Mouse (Mus musculus) forebrain, embryonic 15.5 days (tissue): ENCODE results near the gene Cap1. TPM values are rescaled to one million over a fixed set of nuclear protein-coding genes. Genes with fewer than 3 reads are reported as not detected.

ENCODE experiments used
- ATAC-seq: fragments of 200-750 bp; cut with Nextera tagmentation; replicated peaks from 2 replicates; pipeline ENCODE4 v1.8.0; 2017; ENCODE audit warnings: mild to moderate bottlenecking, moderate TSS enrichment, moderate library complexity
- H3K27ac ChIP-seq: fragments of 300-500 bp; sonication (generic); replicated peaks from 2 replicates; pipeline ENCODE4 v1.5.1; 2015; ENCODE audit warnings: mild to moderate bottlenecking, inconsistent platforms
- H3K27me3 ChIP-seq: fragments of 300-500 bp; sonication (generic); 2 replicates; pipeline ENCODE4 v1.6.1; 2015; ENCODE audit warnings: inconsistent platforms
- H3K36me3 ChIP-seq: fragments of 300-500 bp; sonication (generic); 2 replicates; pipeline ENCODE4 v1.6.1; 2015; ENCODE audit warnings: mild to moderate bottlenecking, inconsistent platforms
- H3K4me1 ChIP-seq: fragments of 300-500 bp; sonication (generic); 2 replicates; pipeline ENCODE4 v1.6.1; 2015; ENCODE audit warnings: inconsistent platforms
- H3K4me2 ChIP-seq: fragments of 300-500 bp; sonication (generic); replicated peaks from 2 replicates; pipeline ENCODE4 v1.6.1; 2015; ENCODE audit warnings: mild to moderate bottlenecking, inconsistent platforms
- H3K4me3 ChIP-seq: fragments of 300-500 bp; sonication (generic); 2 replicates; pipeline ENCODE4 v1.5.1; 2015; ENCODE audit warnings: mild to moderate bottlenecking, inconsistent platforms
- H3K9ac ChIP-seq: fragments of 300-500 bp; sonication (generic); replicated peaks from 2 replicates; pipeline ENCODE4 v1.6.1; 2015; ENCODE audit warnings: mild to moderate bottlenecking, inconsistent platforms
- H3K9me3 ChIP-seq: fragments of 300-500 bp; sonication (generic); 2 replicates; pipeline ENCODE4 v1.6.1; 2016; ENCODE audit warnings: inconsistent platforms
- WGBS: fragments of 180-500 bp; shearing (Covaris S2); methylation state at CpG from one replicate; pipeline ENCODE4 v1.1.7; 2015; ENCODE audit warnings: mixed read lengths; 5-methylcytosine and 5-hydroxymethylcytosine counted together
- polyA plus RNA-seq: library from polyadenylated mRNA; unstranded; fragments of >200 nt; fragmentation: Nextera tagmentation; extraction: Ambion mirVana; gene quantifications from 2 replicates; pipeline ENCODE4 v1.2.1, GENCODE M21; 2015

Gene Cap1
- polyA plus RNA-seq, result 62.4 and 62.9 TPM in 2 replicates

GRCm38 (mm10) chr4:122885768-122886578 lies at the start of gene Cap1:
Cap1 (minus strand) TSS chr4:122886056.
- Histone ChIP-seq H3K4me3 (peak within 1 kb of the TSS; percentile 68), H3K9ac (peak within 1 kb of the TSS; percentile 72), H3K27me3 (no peaks in the 10 kb centered on the region), H3K4me2 (peak within 1 kb of the TSS; percentile 70), H3K27ac (peak within 1 kb of the TSS; percentile 98), H3K4me1 (peaks cover 48% of the 10 kb centered on the region), H3K9me3 (no peaks in the 10 kb centered on the region), H3K36me3 (no peaks in the 10 kb centered on the region)
- ATAC-seq, result peak; percentile 95
- WGBS, result under 1% methylated on average over 49 of the region's 49 CpGs

GRCm38 (mm10) chr4:122933857-122934256 lies 48.0 kb upstream of the Cap1 start:
- H3K4me2 ChIP-seq, result no peak overlapping the region
- ATAC-seq, result no peak
- H3K4me3 ChIP-seq, result no peak overlapping the region
- H3K36me3 ChIP-seq, result no peaks in the 10 kb centered on the region
- no peaks in the 10 kb centered on the region for H3K27me3 ChIP-seq
- no peak overlapping the region for H3K9ac ChIP-seq
- 73% methylated on average over 3 of the region's 3 CpGs for WGBS
- H3K4me1 ChIP-seq, result no peaks in the 10 kb centered on the region
- H3K27ac ChIP-seq, result no peak overlapping the region
- no peaks in the 10 kb centered on the region for H3K9me3 ChIP-seq

GRCm38 (mm10) chr4:122933051-122933591 lies 47.3 kb upstream of the Cap1 start:
- ATAC-seq, result no peak
- Histone ChIP-seq H3K36me3 (no peaks in the 10 kb centered on the region), H3K4me3 (no peak overlapping the region), H3K27me3 (no peaks in the 10 kb centered on the region), H3K9ac (no peak overlapping the region), H3K9me3 (no peaks in the 10 kb centered on the region), H3K4me1 (no peaks in the 10 kb centered on the region), H3K27ac (no peak overlapping the region), H3K4me2 (no peak overlapping the region)
- 73% methylated on average over 3 of the region's 3 CpGs for WGBS

- Histone ChIP-seq H3K9ac (no peak overlapping the region), H3K27me3 (no peaks in the 10 kb centered on the region), H3K36me3 (no peaks in the 10 kb centered on the region), H3K9me3 (no peaks in the 10 kb centered on the region), H3K4me1 (no peaks in the 10 kb centered on the region), H3K27ac (no peak overlapping the region), H3K4me3 (no peak overlapping the region), H3K4me2 (no peak overlapping the region)
- 78% methylated on average over 8 of the region's 8 CpGs for WGBS
- no peak for ATAC-seq
Observed at GRCm38 (mm10) chr4:122932239-122932978, 46.6 kb upstream of the Cap1 start.

GRCm38 (mm10) chr4:122930939-122931590 lies 45.2 kb upstream of the Cap1 start:
- H3K4me3 ChIP-seq, result no peak overlapping the region
- H3K4me1 ChIP-seq, result no peaks in the 10 kb centered on the region
- no peak overlapping the region for H3K9ac ChIP-seq
- no peaks in the 10 kb centered on the region for H3K36me3 ChIP-seq
- no peaks in the 10 kb centered on the region for H3K27me3 ChIP-seq
- H3K27ac ChIP-seq, result no peak overlapping the region
- no peak for ATAC-seq
- no peak overlapping the region for H3K4me2 ChIP-seq
- 83% methylated on average over 2 of the region's 2 CpGs for WGBS
- no peaks in the 10 kb centered on the region for H3K9me3 ChIP-seq

- Histone ChIP-seq H3K27me3 (no peaks in the 10 kb centered on the region), H3K4me2 (no peak overlapping the region), H3K27ac (no peak overlapping the region), H3K9me3 (no peaks in the 10 kb centered on the region), H3K36me3 (no peaks in the 10 kb centered on the region), H3K9ac (no peak overlapping the region), H3K4me3 (no peak overlapping the region), H3K4me1 (no peaks in the 10 kb centered on the region)
- 88% methylated on average over 15 of the region's 15 CpGs for WGBS
- no peak for ATAC-seq
Observed at GRCm38 (mm10) chr4:122923392-122924344, 37.8 kb upstream of the Cap1 start.

GRCm38 (mm10) chr4:122922841-122923240 lies 37.0 kb upstream of the Cap1 start:
- Histone ChIP-seq H3K9me3 (no peaks in the 10 kb centered on the region), H3K4me2 (no peak overlapping the region), H3K27ac (no peak overlapping the region), H3K4me3 (no peak overlapping the region), H3K27me3 (no peaks in the 10 kb centered on the region), H3K4me1 (no peaks in the 10 kb centered on the region), H3K36me3 (no peaks in the 10 kb centered on the region), H3K9ac (no peak overlapping the region)
- no peak for ATAC-seq
- 0% methylated on average over 1 of the region's 1 CpGs for WGBS

- H3K9me3 ChIP-seq, result no peaks in the 10 kb centered on the region
- H3K27me3 ChIP-seq, result no peaks in the 10 kb centered on the region
- 93% methylated on average over 4 of the region's 4 CpGs for WGBS
Observed at GRCm38 (mm10) chr4:122915985-122916384, 30.1 kb upstream of the Cap1 start.

GRCm38 (mm10) chr4:122914186-122914585 lies 28.3 kb upstream of the Cap1 start:
- H3K9me3 ChIP-seq, result no peaks in the 10 kb centered on the region
- 70% methylated on average over 7 of the region's 7 CpGs for WGBS

More at GRCm38 (mm10) chr4:122915985-122916384, 30.1 kb upstream of the Cap1 start:
- Histone ChIP-seq H3K36me3 (no peaks in the 10 kb centered on the region), H3K27ac (no peak overlapping the region), H3K9ac (no peak overlapping the region), H3K4me3 (no peak overlapping the region), H3K4me2 (no peak overlapping the region), H3K4me1 (no peaks in the 10 kb centered on the region)
- no peak for ATAC-seq

GRCm38 (mm10) chr4:122912613-122913012 lies 26.8 kb upstream of the Cap1 start:
- Histone ChIP-seq H3K27ac (no peak overlapping the region), H3K36me3 (no peaks in the 10 kb centered on the region), H3K4me2 (no peak overlapping the region), H3K27me3 (no peaks in the 10 kb centered on the region), H3K9ac (no peak overlapping the region), H3K4me1 (peaks cover 14% of the 10 kb centered on the region), H3K9me3 (no peaks in the 10 kb centered on the region), H3K4me3 (no peak overlapping the region)
- ATAC-seq, result no peak
- 66% methylated on average over 5 of the region's 5 CpGs for WGBS

More at GRCm38 (mm10) chr4:122914186-122914585, 28.3 kb upstream of the Cap1 start:
- H3K4me2 ChIP-seq, result no peak overlapping the region
- H3K9ac ChIP-seq, result no peak overlapping the region
- no peak overlapping the region for H3K4me3 ChIP-seq
- no peaks in the 10 kb centered on the region for H3K27me3 ChIP-seq
- no peak overlapping the region for H3K27ac ChIP-seq
- H3K4me1 ChIP-seq, result peaks cover 8% of the 10 kb centered on the region
- no peaks in the 10 kb centered on the region for H3K36me3 ChIP-seq
- ATAC-seq, result no peak

- no peak for ATAC-seq
- Histone ChIP-seq H3K4me2 (no peak overlapping the region), H3K9me3 (no peaks in the 10 kb centered on the region), H3K27me3 (no peaks in the 10 kb centered on the region), H3K4me1 (peaks cover 14% of the 10 kb centered on the region), H3K4me3 (no peak overlapping the region), H3K36me3 (no peaks in the 10 kb centered on the region), H3K9ac (no peak overlapping the region), H3K27ac (no peak overlapping the region)
- 58% methylated on average over 6 of the region's 6 CpGs for WGBS
Observed at GRCm38 (mm10) chr4:122910577-122910976, 24.7 kb upstream of the Cap1 start.
